Mouse (Mus musculus) small intestine, adult 2 months (tissue): ENCODE data around the gene Cldn4.
A peak's percentile ranks its signal among the peaks of the same experiment; 100 is the strongest.

Source experiments
- CTCF ChIP-seq: fragments of 200-500 bp; IDR thresholded peaks from 2 replicates; pipeline ENCODE4 v1.5.1; 2012; ENCODE audit warnings: low read depth, mild to moderate bottlenecking, control low read depth, inconsistent platforms, low read length, moderate library complexity, mixed read lengths; ENCODE audit not compliant: insufficient replicate concordance, insufficient read length; ENCODE audit errors: extremely low read depth
- POLR2A ChIP-seq: fragments of 200-500 bp; IDR thresholded peaks from 2 replicates; pipeline ENCODE4 v1.6.1; 2012; ENCODE audit warnings: low read depth, mild to moderate bottlenecking, control low read depth, inconsistent platforms, low read length, moderate library complexity

GRCm38 (mm10) chr5:134946857-134947255 lies at the start of gene Cldn4:
- TF ChIP-seq CTCF (no peak), POLR2A (peak; percentile 45)
